Mouse (Mus musculus): ENCODE data around the gene Katnbl1.

DNA sequence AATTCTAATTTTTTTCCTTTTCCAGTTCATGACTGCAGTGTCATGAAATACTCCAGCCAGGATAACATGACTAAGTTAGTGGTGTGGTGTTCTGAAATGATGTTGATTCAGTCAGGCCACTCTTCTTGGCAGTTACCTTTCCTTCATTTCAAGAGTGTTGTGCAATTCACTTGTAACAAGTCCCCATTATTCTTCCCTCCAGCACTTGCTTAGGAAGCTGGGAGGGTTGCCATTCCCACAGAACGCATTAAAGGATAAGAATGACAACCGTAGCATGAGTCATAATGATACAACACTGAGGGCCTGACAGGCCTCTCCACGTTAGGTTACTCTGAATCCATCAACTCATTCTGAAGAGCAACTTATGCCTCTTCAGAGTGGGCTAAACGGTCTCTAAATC is 5.9 kb upstream of the Katnbl1 start:
- TF ChIP-seq ZC3H11A (IDR thresholded peaks at IDR 0.05; ENCODE audit: borderline replicate concordance, low read depth, low read length) (no peak), HCFC1 (IDR thresholded peaks at IDR 0.05; ENCODE audit: borderline replicate concordance, insufficient read depth, low read length) (no peak), CHD2 (IDR thresholded peaks at IDR 0.05; ENCODE audit: low read depth, low read length) (no peak), MAFK (IDR thresholded peaks at IDR 0.05; ENCODE audit: insufficient read depth, low read depth, low read length) (no peak), ZNF384 (IDR thresholded peaks at IDR 0.05; ENCODE audit: low read depth, low read length) (no peak)

Measured in ES-E14 (cell line).